ENCODE assay signal across 16 mouse cellular contexts in the genomic region with DNA sequence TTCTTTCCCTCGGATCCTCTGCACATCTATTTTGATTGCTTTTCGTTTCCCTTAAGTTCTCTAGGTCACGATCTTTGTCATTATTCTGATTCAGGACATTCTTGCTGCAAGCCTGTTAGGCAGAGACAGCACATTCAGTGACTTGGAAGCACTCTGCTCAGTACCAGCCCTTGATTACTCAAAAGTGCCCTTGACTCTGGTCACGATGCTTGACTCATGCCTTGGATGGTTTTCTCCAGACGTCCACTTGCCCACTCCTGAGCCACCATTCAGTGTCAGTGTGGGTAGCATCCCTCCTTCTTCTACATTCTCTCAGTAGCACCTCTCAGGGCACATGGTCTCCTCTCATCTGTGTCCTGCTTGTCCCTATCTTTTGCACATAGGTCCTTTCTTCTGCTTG.
"Had no signal": no experiment of that assay in that cellular context is flagged by ENCODE, and none has a peak within 500 bp of the region (broad histone marks: within the 10 kb centered on the region; RNA-seq: fewer than 3 reads in every experiment).

No protein-coding gene starts in this region.

- H3K4me2 ChIP-seq: kidney, embryonic 15.5 days; lung, embryonic 15.5 days; midbrain, embryonic 11.5 days had no signal

- H3K36me3 ChIP-seq: kidney, embryonic 15.5 days; lung, embryonic 15.5 days had no signal

- H3K4me3 ChIP-seq: kidney, embryonic 15.5 days; left cerebral cortex, adult 2 months; lung, embryonic 15.5 days; megakaryocyte, embryonic 14.5 days had no signal

- H3K4me1 ChIP-seq: kidney, embryonic 15.5 days; lung, embryonic 15.5 days; megakaryocyte, embryonic 14.5 days had no signal

- H3K9me3 ChIP-seq: kidney, embryonic 15.5 days; lung, embryonic 15.5 days had no signal

- H3K9ac ChIP-seq: kidney, embryonic 15.5 days; liver, embryonic 14.5 days; lung, embryonic 15.5 days had no signal

- DNase-seq: kidney, postnatal 10 days; kidney, postnatal 36 days; layer of hippocampus, postnatal 36 days; lung, adult 18-20 months; lung, postnatal 10 days; lung, postnatal 36 days; midbrain, embryonic 14.5 days; thymus, adult 2 months; thymus, postnatal 14 days; thymus, postnatal 4 days had no signal

- H3K27ac ChIP-seq: kidney, embryonic 15.5 days; left cerebral cortex, adult 2 months; liver, embryonic 14.5 days; lung, embryonic 15.5 days had no signal

- H3K27me3 ChIP-seq: kidney, embryonic 15.5 days; lung, embryonic 15.5 days had no signal
